Mouse (Mus musculus) MEL (cell line): ENCODE results near the gene Atpaf1.

ENCODE experiments used
- BHLHE40 ChIP-seq: IDR thresholded peaks from 2 replicates; pipeline ENCODE4 v1.6.1; 2012; ENCODE audit warnings: low read depth, mild to moderate bottlenecking, inconsistent platforms, low read length, improper control_type of control experiment, borderline replicate concordance
- CTCF ChIP-seq, 3 experiments: IDR thresholded peaks in 2 of 3; conservative IDR thresholded peaks in 1 of 3; 2 replicates each; pipeline ENCODE4 v1.5.1; 2011 to 2012; ENCODE audit warnings: low read length in 3 of 3, low read depth in 2 of 3, mild to moderate bottlenecking in 2 of 3, improper control_type of control experiment in 1 of 3, inconsistent platforms in 1 of 3, mixed read lengths in 1 of 3, moderate library complexity in 1 of 3; ENCODE audit not compliant: control insufficient read depth in 1 of 3, insufficient read depth in 1 of 3, poor library complexity in 1 of 3, severe bottlenecking in 1 of 3
- GABPA ChIP-seq: IDR thresholded peaks from 2 replicates; pipeline ENCODE4 v1.6.1; 2012; ENCODE audit warnings: low read depth, mild to moderate bottlenecking, inconsistent platforms, low read length, improper control_type of control experiment, moderate library complexity
- MAX ChIP-seq: IDR thresholded peaks from 2 replicates; pipeline ENCODE4 v1.6.1; 2011; ENCODE audit warnings: low read length, improper control_type of control experiment
- MXI1 ChIP-seq: IDR thresholded peaks from 2 replicates; pipeline ENCODE4 v1.6.1; 2011; ENCODE audit warnings: mild to moderate bottlenecking, low read depth, low read length, improper control_type of control experiment
- MYC ChIP-seq: IDR thresholded peaks from 2 replicates; pipeline ENCODE4 v1.6.1; 2011; ENCODE audit warnings: low read depth, mild to moderate bottlenecking, low read length, improper control_type of control experiment, moderate library complexity
- NRF1 ChIP-seq: IDR thresholded peaks from 2 replicates; pipeline ENCODE4 v1.6.1; 2014; ENCODE audit warnings: low read depth, mild to moderate bottlenecking, inconsistent platforms, low read length, improper control_type of control experiment, moderate library complexity; ENCODE audit not compliant: poor library complexity, insufficient read depth, severe bottlenecking
- POLR2A ChIP-seq, 2 experiments: IDR thresholded peaks; 2 replicates each; pipeline ENCODE4 v1.6.1; 2011 to 2012; ENCODE audit warnings: low read length in 2 of 2, mild to moderate bottlenecking in 2 of 2, control low read depth in 1 of 2, improper control_type of control experiment in 1 of 2, low read depth in 1 of 2, moderate library complexity in 1 of 2; ENCODE audit not compliant: control insufficient read depth in 1 of 2, insufficient read depth in 1 of 2, poor library complexity in 1 of 2
- RAD21 ChIP-seq: IDR thresholded peaks from 2 replicates; pipeline ENCODE4 v1.6.1; 2011; ENCODE audit warnings: mild to moderate bottlenecking, low read depth, low read length, improper control_type of control experiment
- ZNF384 ChIP-seq: IDR thresholded peaks from 2 replicates; pipeline ENCODE4 v1.6.1; 2012; ENCODE audit warnings: low read depth, mild to moderate bottlenecking, inconsistent platforms, low read length, improper control_type of control experiment

- no peak for TF ChIP-seq CTCF (IDR thresholded peaks at IDR 0.05 in 2 of 3, conservative IDR thresholded peaks at IDR 0.05 in 1 of 3; ENCODE audit: control insufficient read depth in 1 of 3, insufficient read depth in 1 of 3, low read depth in 2 of 3, low read length in 3 of 3, poor library complexity in 1 of 3, severe bottlenecking in 1 of 3)
- TF ChIP-seq BHLHE40 = peak; percentile 94
- 0 out of 2 replicates have a peak, but pooled peaks have one; percentile 25 for TF ChIP-seq MAX
- no peak for TF ChIP-seq ZNF384
- TF ChIP-seq RAD21 = no peak
- TF ChIP-seq POLR2A (IDR thresholded peaks at IDR 0.05; ENCODE audit: control insufficient read depth in 1 of 2, insufficient read depth in 1 of 2, low read depth in 1 of 2, low read length in 2 of 2, poor library complexity in 1 of 2) = no peak
- no peak for TF ChIP-seq MYC
- peak; percentile 78 for TF ChIP-seq MXI1
- no peak for TF ChIP-seq NRF1
- no peak for TF ChIP-seq GABPA
These were observed 37.3 kb downstream of the Atpaf1 start for GRCm38 (mm10) chr4:115821928-115822327.
